Mouse (Mus musculus) C2C12 (cell line): ENCODE measurements around the gene Fermt1.

Experiments used
- CEBPB ChIP-seq: IDR thresholded peaks from one replicate; pipeline ENCODE4 v1.6.1; 2011; ENCODE audit warnings: low read depth, mild to moderate bottlenecking, control low read depth, moderate library complexity
- CTCF ChIP-seq: IDR thresholded peaks from one replicate; pipeline ENCODE4 v1.5.1; 2011; ENCODE audit not compliant: control insufficient read depth, insufficient read depth, insufficient read length
- MAX ChIP-seq: IDR thresholded peaks from one replicate; pipeline ENCODE4 v1.6.1; 2011; ENCODE audit warnings: mild to moderate bottlenecking, control low read depth
- MYOG ChIP-seq: IDR thresholded peaks from one replicate; pipeline ENCODE4 v1.6.1; 2011; ENCODE audit not compliant: control insufficient read depth, insufficient read length; ENCODE audit errors: extremely low read depth
- USF1 ChIP-seq: IDR thresholded peaks from one replicate; pipeline ENCODE4 v1.6.1; 2011; ENCODE audit warnings: low read depth, mild to moderate bottlenecking, control low read depth, moderate library complexity

DNA sequence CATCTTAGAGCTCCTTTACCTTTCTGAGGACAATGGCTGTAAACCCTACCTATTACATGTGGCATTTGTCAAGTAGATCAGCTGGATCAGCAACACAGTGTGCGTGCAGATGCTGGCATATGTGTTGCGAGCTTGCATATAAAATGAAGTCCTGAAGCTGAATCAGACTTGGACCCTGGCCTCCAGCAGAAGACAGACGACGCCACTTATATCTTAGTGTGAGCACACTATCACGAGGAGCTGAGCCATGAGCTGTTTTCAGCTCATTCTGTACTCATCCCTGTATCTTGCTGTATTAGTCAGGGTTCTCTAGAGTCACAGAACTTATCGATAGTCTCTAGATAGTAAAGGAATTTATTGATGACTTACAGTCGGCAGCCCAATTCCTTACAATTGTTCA lies 60.4 kb downstream of the Fermt1 start:
- TF ChIP-seq CTCF: no peak
- TF ChIP-seq MAX: no peak
- TF ChIP-seq MYOG: no peak
- no peak for TF ChIP-seq CEBPB
- no peak for TF ChIP-seq USF1
